Mouse (Mus musculus) lung, embryonic 16.5 days (tissue): ENCODE measurements around the gene Dbt. TPM values are rescaled to one million over a fixed set of nuclear protein-coding genes. Genes with fewer than 3 reads are reported as not detected.

Source experiments
- ATAC-seq: fragments of 200-750 bp; cut with Nextera tagmentation; 2 replicates; pipeline ENCODE4 v1.8.0; 2017; ENCODE audit warnings: low read depth, mild to moderate bottlenecking, moderate library complexity
- H3K27ac ChIP-seq: fragments of 300-500 bp; sonication (generic); 2 replicates; pipeline ENCODE4 v1.5.1; 2014; ENCODE audit warnings: mild to moderate bottlenecking, control low read depth, low read length
- H3K27me3 ChIP-seq: fragments of 300-500 bp; sonication (generic); 2 replicates; pipeline ENCODE4 v1.6.1; 2014; ENCODE audit warnings: low read depth, low read length, mixed read lengths; ENCODE audit not compliant: control insufficient read depth, insufficient read depth
- H3K36me3 ChIP-seq: fragments of 300-500 bp; sonication (generic); 2 replicates; pipeline ENCODE4 v1.6.1; 2014; ENCODE audit warnings: low read length; ENCODE audit not compliant: control insufficient read depth, insufficient read depth
- H3K4me1 ChIP-seq: fragments of 300-500 bp; sonication (generic); replicated peaks from 2 replicates; pipeline ENCODE4 v1.6.1; 2014; ENCODE audit warnings: low read length, mixed read lengths; ENCODE audit not compliant: control insufficient read depth, insufficient read depth
- H3K4me2 ChIP-seq: fragments of 300-500 bp; sonication (generic); 2 replicates; pipeline ENCODE4 v1.6.1; 2014; ENCODE audit warnings: low read depth, low read length, control low read depth
- H3K4me3 ChIP-seq: fragments of 300-500 bp; sonication (generic); 2 replicates; pipeline ENCODE4 v1.5.1; 2014; ENCODE audit warnings: mild to moderate bottlenecking, low read length, control low read depth
- H3K9ac ChIP-seq: fragments of 300-500 bp; sonication (generic); 2 replicates; pipeline ENCODE4 v1.6.1; 2014; ENCODE audit warnings: low read length, control low read depth
- H3K9me3 ChIP-seq: fragments of 300-500 bp; sonication (generic); 2 replicates; pipeline ENCODE4 v1.6.1; 2016; ENCODE audit warnings: low read length; ENCODE audit not compliant: control insufficient read depth
- WGBS: fragments of 180-500 bp; shearing (Covaris S2); extraction: QIAGEN DNeasy Blood & Tissue Kit; methylation state at CpG from one replicate; pipeline ENCODE4 v1.1.7; 2014; 5-methylcytosine and 5-hydroxymethylcytosine counted together
- polyA plus RNA-seq: library from polyadenylated mRNA; unstranded; fragments of >200 nt; fragmentation: Nextera tagmentation; extraction: Ambion mirVana; gene quantifications from 2 replicates; pipeline ENCODE4 v1.2.1, GENCODE M21; 2015

The Dbt gene
- polyA plus RNA-seq, 1 experiment from 2014 or later: 15.9 TPM

- Histone ChIP-seq H3K9me3 (peaks cover 5% of the 10 kb centered on the region), H3K9ac (peak overlapping the region; percentile 28; the same call in 1 of the 2 replicates), H3K4me2 (no peak overlapping the region), H3K4me3 (no peak overlapping the region), H3K36me3 (no peaks in the 10 kb centered on the region), H3K4me1 (no peaks in the 10 kb centered on the region), H3K27me3 (no peaks in the 10 kb centered on the region), H3K27ac (no peak overlapping the region)
- WGBS: 49% methylated on average over 7 of the region's 7 CpGs
- ATAC-seq: no peak
These were observed 50.2 kb downstream of the Dbt start for GRCm38 (mm10) chr3:116563095-116563492.

GRCm38 (mm10) chr3:116570628-116571027 lies 57.8 kb downstream of the Dbt start:
- H3K4me2 ChIP-seq: no peak overlapping the region
- no peak for ATAC-seq
- H3K4me1 ChIP-seq: no peaks in the 10 kb centered on the region
- H3K36me3 ChIP-seq: no peaks in the 10 kb centered on the region
- H3K4me3 ChIP-seq: no peak overlapping the region
- no peaks in the 10 kb centered on the region for H3K27me3 ChIP-seq
- no peak overlapping the region for H3K9ac ChIP-seq
- H3K27ac ChIP-seq: no peak overlapping the region
- 57% methylated on average over 2 of the region's 2 CpGs for WGBS
- H3K9me3 ChIP-seq: peaks cover 5% of the 10 kb centered on the region

GRCm38 (mm10) chr3:116577286-116577685 lies 64.4 kb downstream of the Dbt start:
- 47% methylated on average over 3 of the region's 3 CpGs for WGBS
- H3K36me3 ChIP-seq: peaks cover 8% of the 10 kb centered on the region
- no peaks in the 10 kb centered on the region for H3K27me3 ChIP-seq
- H3K4me3 ChIP-seq: no peak overlapping the region
- H3K9ac ChIP-seq: no peak overlapping the region
- H3K4me2 ChIP-seq: no peak overlapping the region
- no peaks in the 10 kb centered on the region for H3K4me1 ChIP-seq
- ATAC-seq: no peak
- H3K9me3 ChIP-seq: no peaks in the 10 kb centered on the region
- no peak overlapping the region for H3K27ac ChIP-seq

GRCm38 (mm10) chr3:116582201-116582600 lies 69.3 kb downstream of the Dbt start:
- Histone ChIP-seq H3K9ac (no peak overlapping the region), H3K27me3 (no peaks in the 10 kb centered on the region), H3K4me3 (no peak overlapping the region), H3K36me3 (peaks cover 32% of the 10 kb centered on the region), H3K4me2 (no peak overlapping the region), H3K9me3 (no peaks in the 10 kb centered on the region), H3K4me1 (no peaks in the 10 kb centered on the region), H3K27ac (no peak overlapping the region)
- ATAC-seq: no peak
- WGBS: 94% methylated on average over 9 of the region's 9 CpGs

- Histone ChIP-seq H3K9ac (peak overlapping the region; percentile 80), H3K4me2 (peak overlapping the region; percentile 47), H3K36me3 (peaks cover 17% of the 10 kb centered on the region), H3K4me1 (peaks cover 5% of the 10 kb centered on the region; the same call in 1 of the 2 replicates), H3K27ac (peak overlapping the region; percentile 70), H3K4me3 (peak overlapping the region; percentile 92), H3K27me3 (no peaks in the 10 kb centered on the region), H3K9me3 (no peaks in the 10 kb centered on the region)
- 3% methylated on average over 22 of the region's 22 CpGs for WGBS
- ATAC-seq: peak; percentile 70
These were observed 81.3 kb downstream of the Dbt start for GRCm38 (mm10) chr3:116594076-116594727.

- ATAC-seq: peak; percentile 98
- Histone ChIP-seq H3K4me1 (peaks cover 5% of the 10 kb centered on the region; the same call in 1 of the 2 replicates), H3K4me2 (peak within 1 kb of the TSS; percentile 54), H3K36me3 (peaks cover 10% of the 10 kb centered on the region), H3K27ac (peak within 1 kb of the TSS; percentile 70), H3K27me3 (no peaks in the 10 kb centered on the region), H3K9me3 (no peaks in the 10 kb centered on the region), H3K9ac (peak within 1 kb of the TSS; percentile 89), H3K4me3 (peak within 1 kb of the TSS; percentile 92)
- WGBS: under 1% methylated on average over 65 of the region's 65 CpGs
These were observed 82.1 kb downstream of the Dbt start, which contains the start of gene Sass6 for GRCm38 (mm10) chr3:116594728-116595602. TSS of gene Sass6 (plus strand) at chr3:116594982.

- WGBS: 6% methylated on average over 10 of the region's 10 CpGs
- ATAC-seq: no peak
- H3K27ac ChIP-seq: no peak overlapping the region
These were observed 82.7 kb downstream of the Dbt start for GRCm38 (mm10) chr3:116595603-116595991.

More at GRCm38 (mm10) chr3:116595603-116595991, 82.7 kb downstream of the Dbt start:
- Histone ChIP-seq H3K36me3 (peaks cover 6% of the 10 kb centered on the region), H3K27me3 (no peaks in the 10 kb centered on the region), H3K4me1 (peaks cover 5% of the 10 kb centered on the region; the same call in 1 of the 2 replicates), H3K4me2 (peak overlapping the region; percentile 54), H3K9me3 (no peaks in the 10 kb centered on the region), H3K9ac (peak overlapping the region; percentile 89), H3K4me3 (peak overlapping the region; percentile 92)
